Mouse (Mus musculus) layer of hippocampus, postnatal 10 days (tissue): ENCODE results near the gene Hist1h2be. TPM values are rescaled to one million over a fixed set of nuclear protein-coding genes. Genes with fewer than 3 reads are reported as not detected.
"Not testable (repeated sequence)": the region's sequence is repeated elsewhere in the genome, so short reads cannot be mapped to it uniquely, and the experiment has no call there.

Experiments
- DNase-seq, 2 experiments: peaks; one replicate each; pipeline ENCODE4 v3.0.0; 2021; ENCODE audit warnings: low spot score in 2 of 2
- total RNA-seq, 2 experiments: library from RNA; stranded (reverse); gene quantifications; 2 replicates each; pipeline ENCODE4 v1.2.3; 2021

Gene Hist1h2be
- total RNA-seq, 2 experiments from 2014 or later: 6.7 to 8.4 TPM

DNA sequence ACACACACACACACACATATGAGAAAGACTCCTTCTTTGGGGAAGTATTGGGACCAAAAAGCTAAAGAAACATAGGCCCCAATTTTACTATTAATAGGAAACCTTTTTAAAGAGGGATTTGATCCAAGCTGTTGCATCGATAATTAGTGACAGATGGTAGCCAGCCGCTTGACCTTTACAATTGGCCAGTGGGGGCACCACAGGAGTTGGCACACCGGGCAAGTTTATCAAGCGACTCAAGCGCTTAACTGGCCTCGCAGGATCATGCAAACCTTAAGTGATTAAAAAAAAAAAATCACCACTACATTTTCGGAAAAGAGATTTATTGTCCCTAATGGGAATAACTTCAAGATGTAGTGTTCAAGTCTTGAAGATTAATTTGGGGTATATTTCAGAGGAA is 28.3 kb downstream of the Hist1h2be start:
- DNase-seq: no peak

DNA sequence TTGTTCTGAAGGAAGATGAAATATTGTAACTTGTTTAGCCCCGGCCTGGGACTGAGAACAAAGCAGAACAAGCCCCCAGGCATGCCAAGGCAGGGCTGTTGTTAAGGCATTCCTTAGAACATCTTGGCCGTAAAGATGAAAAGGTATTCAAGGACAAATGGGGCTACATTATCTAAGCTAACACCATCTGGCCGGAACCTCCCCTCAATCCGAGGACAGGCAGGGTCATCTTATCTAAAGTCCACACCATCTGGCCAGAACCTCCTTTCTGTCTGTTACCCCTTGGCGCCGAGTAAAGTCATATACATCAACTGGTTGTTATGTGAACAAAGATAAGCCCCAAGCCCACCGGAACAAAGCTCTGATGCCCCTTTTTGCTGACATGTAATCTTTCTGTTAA is 29.0 kb downstream of the Hist1h2be start:
- DNase-seq: not testable (repeated sequence)

DNA sequence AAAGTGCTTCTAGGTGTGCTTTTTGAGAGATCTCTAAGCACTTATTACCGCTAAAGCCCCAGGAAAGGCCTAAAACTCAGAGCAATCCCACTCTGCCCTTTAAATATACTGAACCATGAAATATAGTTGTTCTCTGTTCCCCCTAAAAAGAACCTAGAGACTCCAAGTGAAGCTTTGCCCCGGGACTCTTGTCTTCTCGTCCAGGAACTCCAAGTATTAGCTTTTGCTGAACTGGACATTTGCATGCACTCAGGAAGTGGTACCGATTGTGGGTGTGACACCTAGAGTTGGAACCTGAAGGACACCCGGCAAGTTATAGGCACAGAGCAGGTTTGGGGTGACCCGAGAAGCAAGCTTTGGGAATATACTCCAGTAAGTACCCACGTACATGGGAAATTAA is 29.7 kb downstream of the Hist1h2be start:
- no peak for DNase-seq

DNA sequence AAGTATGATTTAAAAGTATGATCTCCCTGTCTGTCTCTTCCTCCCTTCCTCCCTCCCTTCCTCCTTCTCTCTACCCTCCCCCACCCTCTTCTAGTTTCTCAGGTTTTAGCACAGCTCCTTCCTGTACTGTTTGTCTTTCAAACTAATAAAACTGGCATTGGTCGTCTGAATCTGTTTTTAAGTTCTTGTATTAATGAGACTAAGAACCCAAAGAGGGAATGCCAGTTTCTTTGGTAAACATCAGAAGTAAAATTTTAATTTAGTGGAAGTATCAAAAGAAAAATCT is 34.0 kb downstream of the Hist1h2be start:
- no peak for DNase-seq

DNA sequence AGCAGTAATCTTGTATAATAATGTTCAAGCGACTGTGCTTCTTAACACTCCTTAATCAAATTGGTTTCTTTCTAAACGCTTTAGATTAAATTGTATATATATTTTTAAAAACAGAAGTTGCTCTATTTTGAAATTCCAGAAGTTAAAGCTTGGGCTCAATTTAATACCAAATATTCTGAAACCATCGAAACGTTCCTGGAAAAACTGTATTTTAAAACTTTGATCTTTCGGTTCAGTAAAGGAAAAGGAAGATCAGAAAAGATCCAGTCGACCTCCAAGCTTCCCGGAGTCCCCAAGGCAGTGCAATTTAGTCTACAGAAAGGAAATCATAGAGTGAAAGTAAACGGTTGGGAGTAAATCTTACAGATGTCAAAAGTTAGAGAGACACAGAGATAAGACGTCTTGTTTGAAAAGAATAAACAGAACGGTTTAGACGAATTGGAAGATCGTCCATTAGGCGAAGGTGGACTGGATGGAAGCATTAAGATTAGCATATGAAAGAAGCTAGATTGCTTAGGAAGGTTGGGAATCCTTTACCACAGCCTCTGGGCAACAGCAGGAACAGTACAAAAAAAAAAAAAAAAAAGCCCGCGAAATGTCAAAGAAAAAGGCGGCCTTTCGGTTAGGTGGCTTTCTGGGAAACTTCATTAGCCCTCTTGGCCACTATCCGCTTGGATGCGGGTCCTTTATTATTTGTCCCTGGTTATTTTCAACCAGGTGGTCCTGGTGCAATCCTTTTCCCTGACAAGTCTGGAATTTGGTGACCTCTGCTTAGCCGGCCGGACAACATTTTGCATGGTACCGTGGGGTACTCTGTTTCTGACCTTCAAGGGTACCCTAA is 34.6 kb downstream of the Hist1h2be start:
- no peak for DNase-seq

DNA sequence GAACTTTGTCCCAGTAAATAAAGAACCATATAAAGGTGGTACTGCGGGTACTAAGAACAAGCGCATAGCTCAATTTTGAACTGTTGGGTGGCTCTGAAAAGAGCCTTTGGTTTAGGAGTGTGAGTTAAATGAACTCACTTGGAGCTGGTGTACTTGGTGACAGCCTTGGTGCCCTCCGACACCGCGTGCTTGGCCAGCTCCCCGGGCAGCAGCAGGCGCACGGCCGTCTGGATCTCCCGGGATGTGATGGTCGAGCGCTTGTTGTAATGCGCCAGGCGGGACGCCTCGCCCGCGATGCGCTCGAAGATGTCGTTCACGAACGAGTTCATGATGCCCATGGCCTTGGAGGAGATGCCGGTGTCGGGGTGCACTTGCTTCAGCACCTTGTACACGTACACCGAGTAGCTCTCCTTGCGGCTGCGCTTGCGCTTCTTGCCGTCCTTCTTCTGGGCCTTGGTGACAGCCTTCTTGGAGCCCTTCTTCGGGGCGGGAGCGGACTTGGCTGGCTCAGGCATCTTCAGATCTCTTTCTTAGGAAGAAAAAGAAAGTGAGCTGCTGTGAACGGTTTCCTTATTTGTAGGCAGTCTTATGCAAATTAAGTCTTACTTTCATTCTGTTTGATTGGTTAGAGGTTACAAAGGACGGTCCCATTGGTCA is 35.4 kb downstream of the Hist1h2be start:
- DNase-seq: peak; percentile 56 to 70

DNA sequence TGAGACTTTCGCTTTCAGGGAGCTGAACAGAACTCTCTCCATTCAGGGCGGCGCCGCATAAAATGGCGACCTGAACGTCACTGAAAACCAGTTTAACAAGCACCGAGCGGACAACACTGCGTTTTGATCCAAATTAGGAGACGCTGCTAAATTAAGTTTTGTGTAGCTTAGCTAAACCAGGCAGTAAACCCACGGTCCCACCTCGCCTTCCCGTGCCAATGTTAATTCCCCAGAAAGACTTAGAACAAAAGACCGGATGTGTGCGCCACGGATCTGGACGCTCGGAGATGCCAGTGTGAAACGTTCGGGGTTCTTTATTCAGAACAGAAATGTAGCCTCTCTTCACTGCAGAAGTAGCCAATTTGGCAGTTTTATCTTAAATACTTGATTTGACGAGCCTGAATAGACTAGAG is 35.9 kb downstream of the Hist1h2be start:
- DNase-seq: peak; percentile 67 to 70

DNA sequence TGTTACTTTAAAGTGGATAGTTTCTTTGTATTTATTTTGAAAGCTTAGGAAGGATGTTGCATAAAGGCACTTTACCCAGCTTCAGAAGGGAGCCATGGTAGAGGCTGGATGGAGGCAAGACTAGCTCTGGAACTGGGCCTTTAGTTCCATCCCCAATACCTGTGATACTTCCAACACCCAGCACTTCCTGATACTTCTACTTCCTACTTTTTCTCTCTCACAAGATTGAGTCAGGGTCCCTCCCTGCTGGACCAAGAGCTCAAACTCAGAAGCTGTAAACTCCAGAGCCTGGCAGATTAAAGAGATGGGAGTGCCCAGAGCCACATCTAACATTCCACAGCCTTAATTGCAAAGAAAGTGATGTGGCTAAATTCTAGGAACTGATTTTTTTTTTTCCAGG is 36.6 kb downstream of the Hist1h2be start:
- DNase-seq: no peak

DNA sequence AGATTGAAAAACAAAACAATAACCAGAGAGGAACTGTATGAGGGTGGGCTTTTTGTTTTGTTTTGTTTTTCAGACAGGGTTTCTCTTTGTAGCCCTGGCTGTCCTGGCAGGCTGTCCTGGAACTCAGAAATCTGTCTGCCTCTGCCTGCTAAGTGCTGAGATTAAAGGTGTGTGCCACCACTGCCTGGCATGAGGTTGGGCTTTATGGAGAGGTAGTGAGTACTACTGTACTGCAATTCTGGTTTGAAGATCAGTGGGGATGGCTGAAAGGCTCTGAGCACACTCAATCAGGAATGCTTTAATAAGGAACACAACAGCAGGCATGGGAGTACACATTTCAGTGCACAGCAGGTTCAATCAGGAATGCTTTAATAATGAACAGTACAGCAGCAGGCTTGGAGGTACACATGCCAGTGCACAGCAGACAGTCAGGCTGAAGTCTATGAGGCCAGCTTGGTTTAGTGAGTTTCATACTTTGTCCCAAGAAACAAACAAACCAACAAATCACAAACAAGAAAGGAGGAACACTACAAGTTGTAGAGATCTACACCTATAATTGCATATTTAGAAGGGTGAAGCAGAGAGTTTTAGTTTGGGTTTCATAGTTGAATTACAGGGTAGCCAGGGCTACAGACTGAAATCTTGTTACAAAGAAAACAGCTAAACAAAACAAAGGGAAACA is 37.4 kb downstream of the Hist1h2be start:
- no peak for DNase-seq

DNA sequence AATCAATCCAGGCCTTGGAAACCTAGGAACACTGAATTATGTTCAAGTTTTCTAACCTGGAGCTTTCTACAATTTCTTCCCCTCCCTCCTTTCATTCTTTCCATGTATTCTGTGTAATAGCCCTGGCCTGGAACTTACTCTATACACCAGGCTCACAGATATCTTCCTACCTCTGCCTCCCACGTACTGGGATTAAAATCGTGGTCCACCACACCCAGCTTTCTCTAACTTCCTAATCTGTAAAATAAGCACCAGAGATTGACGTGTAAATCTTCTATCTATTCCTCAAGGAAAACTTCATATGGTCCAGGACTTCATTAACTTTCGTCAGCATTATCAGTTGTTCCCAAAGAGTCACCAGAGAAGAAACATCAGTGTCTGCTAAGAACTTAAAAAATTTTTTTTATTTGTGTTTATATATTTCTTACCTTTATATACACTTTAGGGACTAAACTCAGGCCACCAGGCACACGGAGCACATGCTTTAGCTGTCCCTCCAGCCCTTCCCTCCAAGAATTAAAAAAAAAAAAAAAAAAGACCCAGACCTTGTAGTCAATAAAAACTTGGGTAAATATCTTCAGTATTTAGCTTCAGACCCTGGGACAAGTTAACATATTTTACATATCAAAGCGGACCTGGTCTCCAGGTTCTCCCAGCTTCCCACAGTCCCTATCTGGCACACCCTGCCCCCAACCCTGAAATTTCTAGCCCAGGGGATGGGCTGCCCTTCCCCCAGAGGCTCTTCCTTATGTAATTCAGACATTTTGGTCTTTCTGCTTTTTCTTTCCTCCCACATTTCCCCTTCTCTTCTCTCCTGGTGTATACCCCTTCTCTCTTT is 38.5 kb downstream of the Hist1h2be start:
- DNase-seq: no peak

DNA sequence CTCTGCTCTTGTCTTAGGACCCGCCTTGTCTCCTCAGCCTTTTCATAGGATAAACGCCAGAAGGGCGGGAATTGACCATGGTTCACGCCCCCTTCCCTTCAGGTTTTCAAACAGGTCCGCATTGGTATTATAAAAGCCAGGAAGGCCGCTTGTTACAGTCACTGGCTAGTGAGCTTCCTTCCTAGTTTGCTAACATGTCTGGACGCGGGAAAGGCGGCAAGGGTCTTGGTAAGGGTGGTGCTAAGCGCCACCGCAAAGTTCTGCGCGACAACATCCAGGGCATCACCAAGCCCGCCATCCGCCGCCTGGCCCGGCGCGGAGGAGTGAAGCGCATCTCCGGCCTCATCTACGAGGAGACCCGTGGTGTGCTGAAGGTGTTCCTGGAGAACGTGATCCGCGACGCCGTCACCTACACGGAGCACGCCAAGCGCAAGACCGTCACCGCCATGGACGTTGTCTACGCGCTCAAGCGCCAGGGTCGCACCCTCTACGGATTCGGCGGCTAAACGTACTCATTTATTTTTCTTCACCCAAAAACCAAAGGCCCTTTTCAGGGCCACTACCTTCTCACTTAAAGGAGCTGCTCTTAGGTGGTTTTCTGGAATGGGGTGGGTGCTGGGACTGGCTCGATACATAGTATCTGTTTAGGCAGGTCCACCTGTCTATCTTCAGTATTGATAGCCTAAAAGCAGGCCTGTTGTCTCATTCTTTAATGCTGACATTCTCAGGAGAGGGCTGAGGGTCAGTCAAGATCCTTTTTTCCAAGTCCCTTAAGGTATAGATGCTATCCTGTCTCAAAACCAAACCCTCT is 39.3 kb downstream of the Hist1h2be start, which contains the start of gene Hist1h4d:
Gene Hist1h4d, plus strand, starts transcription at position 191 of the 811 bp plus-strand sequence.
- peak; percentile 97 to 98 for DNase-seq

DNA sequence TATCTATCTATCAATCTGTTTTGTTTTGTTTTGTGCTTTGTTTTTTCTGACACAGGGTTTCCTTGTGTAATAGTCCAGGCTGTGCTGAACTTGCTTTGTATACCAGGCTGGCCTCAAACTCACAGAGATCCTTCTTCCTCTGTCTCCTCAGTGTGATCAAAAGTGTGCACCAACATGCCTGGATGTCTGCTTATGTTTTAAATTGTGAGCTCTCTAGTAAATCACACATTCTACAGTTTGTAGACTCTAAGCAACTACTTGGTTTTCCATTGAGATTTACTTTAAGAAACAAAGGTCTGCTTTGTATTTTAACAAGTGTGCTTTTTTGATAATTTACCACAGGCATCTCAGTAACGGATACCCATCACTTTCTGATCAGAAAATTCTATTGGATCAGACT is 43.1 kb downstream of the Hist1h2be start:
- DNase-seq: no peak

DNA sequence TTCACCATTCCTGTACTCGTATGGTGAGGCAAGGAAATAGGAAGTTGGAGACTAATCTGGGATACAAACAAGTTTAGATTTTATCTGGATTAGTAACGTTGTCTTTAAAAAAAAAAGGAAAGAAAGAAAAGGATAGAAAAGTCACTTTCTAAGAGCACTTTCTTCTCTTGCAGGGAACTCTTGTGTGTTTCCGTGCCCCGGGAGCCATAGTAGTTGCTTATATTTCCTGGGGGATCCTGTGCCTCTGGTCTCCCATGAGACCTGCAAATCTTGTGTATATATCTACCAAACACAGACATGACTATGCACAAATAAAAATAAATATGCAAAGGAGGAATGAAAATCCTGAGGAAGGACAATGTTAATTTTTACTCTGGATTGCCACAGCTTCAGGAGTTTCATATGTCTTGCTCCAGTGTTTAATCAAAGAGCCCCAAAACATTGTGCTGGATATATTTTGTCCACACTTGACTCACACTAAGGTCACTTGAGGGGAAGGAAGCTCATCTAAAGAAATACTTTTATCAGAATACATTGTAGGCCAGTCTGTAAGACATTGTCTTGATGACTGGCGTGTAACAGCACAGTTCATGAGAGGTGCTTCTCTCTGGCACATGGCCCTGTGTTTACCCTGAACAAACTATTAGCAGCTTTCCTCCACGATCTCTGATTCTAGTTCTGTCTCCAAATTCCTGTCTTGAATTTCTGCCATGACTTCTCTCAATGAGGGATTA is 43.9 kb downstream of the Hist1h2be start:
- no peak for DNase-seq

DNA sequence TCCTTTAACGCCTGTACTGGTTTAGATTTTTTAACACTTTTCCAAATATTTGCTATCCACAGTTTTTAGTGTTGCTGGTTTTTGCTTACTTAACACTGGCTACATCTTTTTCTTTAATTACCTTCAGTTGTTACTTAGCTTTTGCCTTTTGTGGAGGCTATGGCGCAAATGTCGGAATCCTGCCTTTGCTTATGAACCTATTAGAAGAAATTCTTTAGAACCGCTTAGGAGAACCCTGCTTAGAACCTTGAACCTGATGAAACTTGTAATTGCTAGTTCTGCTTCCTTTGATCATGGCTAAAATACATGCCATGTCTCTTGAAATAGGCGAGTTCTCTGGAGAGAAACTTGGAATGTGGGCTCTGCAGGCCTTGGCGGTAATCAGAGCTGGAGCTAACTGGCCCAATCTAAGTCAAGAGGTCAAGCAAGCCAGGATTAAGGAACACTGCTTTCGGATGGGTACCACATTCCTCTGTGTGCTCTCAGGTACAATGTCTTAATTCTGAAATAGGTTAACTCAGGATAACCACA is 44.5 kb downstream of the Hist1h2be start:
- DNase-seq: no peak

DNA sequence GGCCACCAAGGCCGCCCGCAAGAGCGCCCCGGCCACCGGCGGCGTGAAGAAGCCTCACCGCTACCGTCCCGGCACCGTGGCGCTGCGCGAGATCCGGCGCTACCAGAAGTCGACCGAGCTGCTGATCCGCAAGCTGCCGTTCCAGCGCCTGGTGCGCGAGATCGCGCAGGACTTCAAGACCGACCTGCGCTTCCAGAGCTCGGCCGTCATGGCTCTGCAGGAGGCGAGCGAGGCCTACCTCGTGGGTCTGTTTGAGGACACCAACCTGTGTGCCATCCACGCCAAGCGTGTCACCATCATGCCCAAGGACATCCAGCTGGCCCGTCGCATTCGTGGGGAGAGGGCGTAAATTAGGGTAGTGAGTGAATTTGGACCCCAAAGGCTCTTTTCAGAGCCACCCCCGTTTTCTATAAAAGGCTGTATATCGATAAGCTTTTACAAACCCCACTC is 45.0 kb downstream of the Hist1h2be start:
- not testable (repeated sequence) for DNase-seq

DNA sequence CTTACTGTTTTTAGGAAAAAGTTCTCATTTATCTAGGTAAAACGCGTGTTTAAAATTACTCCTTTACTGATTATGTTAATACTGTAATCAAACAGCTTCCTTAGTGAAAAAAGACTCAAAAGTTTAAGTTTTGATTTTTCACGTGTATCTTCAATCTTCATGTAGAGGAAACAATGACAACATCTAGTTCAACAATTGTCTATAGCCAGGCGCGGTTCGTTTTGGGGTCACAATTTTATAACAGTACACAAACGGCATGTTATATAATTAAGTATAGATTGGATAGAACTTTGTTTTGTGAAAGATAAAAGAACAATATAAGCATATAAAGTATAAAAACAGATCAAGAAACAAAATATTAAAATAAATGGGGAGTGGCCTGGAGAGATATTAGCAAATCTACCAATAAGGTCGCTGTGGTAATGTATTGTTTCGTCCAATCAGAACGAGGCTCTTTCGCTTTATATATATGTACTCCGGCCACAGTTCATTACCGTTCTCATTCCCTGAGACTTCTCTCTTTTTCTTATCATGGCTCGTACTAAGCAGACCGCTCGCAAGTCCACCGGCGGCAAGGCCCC is 45.6 kb downstream of the Hist1h2be start, which contains the start of gene Hist1h3d:
Gene Hist1h3d, plus strand, starts transcription at position 493 of the 581 bp plus-strand sequence.
- peak; percentile 36 to 55 for DNase-seq

DNA sequence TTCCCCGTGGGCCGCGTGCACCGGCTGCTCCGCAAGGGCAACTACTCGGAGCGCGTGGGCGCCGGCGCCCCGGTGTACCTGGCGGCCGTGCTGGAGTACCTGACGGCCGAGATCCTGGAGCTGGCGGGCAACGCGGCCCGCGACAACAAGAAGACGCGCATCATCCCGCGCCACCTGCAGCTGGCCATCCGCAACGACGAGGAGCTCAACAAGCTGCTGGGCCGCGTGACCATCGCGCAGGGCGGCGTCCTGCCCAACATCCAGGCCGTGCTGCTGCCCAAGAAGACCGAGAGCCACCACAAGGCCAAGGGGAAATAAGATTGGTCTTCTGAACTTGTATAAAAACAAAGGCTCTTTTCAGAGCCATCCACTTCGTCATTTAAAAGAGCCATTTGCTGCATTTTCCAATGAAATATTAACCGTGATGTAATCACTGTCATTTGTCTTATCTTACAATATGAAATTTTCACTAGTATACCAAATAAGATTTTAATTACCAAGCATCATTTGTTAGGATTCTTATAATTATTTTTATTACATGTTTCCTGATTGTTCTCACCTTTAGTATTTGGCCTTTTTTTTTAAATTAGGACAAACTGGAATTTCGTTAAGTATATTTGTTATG is 46.3 kb downstream of the Hist1h2be start:
- not testable (repeated sequence) for DNase-seq

DNA sequence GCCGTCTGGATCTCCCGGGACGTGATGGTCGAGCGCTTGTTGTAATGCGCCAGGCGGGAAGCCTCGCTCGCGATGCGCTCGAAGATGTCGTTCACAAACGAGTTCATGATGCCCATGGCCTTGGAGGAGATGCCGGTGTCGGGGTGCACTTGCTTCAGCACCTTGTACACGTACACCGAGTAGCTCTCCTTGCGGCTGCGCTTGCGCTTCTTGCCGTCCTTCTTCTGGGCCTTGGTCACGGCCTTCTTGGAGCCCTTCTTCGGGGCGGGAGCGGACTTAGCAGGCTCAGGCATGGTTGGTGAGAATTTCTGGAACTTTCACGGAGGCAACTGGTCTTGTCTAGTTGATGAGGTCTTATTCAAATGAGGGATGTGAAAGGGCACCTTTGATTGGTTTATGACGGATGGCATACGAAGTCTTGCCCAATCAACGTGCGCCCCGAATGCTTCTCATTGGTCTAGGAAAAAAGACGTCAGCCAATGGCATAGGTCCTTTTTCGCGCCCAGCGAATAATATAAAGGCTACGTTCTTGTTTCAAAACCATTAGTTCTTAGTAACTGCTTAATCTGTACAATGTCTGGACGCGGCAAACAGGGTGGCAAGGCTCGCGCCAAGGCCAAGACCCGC is 46.9 kb downstream of the Hist1h2be start, which contains the start of the genes Hist1h2bf and Hist1h2ad:
Gene Hist1h2bf, minus strand, starts transcription at position 299 of the 627 bp plus-strand sequence.
Gene Hist1h2ad, plus strand, starts transcription at position 484 of the 627 bp plus-strand sequence.
- DNase-seq: peak; percentile 81 to 86
